Mouse (Mus musculus): ENCODE results near the gene Csk.

Csk gene

DNA sequence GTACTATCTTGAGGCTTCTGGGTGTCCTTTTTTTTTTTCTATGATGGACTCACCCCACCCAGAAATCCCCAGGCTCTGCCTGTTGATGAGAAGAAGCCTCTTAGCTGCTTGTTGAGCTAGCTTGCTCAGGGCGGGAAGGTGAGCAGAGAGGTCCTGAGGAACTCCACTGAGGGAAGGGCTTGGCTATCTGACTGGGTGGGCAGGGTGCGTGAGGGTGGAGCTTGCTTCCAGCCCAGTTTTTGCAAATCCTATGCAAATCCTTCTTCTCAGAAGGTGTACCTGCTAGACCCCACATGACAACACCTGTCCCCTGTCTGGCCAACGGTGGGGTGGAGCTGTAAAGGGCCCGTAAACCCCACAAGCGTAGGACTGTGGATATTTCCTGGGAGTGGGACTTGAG, at the start of gene Csk:
Csk (minus strand) TSS at position 349 of the 400 bp plus-strand sequence.
- DNase-seq (ENCODE audit: low spot score) = no peak

DNA sequence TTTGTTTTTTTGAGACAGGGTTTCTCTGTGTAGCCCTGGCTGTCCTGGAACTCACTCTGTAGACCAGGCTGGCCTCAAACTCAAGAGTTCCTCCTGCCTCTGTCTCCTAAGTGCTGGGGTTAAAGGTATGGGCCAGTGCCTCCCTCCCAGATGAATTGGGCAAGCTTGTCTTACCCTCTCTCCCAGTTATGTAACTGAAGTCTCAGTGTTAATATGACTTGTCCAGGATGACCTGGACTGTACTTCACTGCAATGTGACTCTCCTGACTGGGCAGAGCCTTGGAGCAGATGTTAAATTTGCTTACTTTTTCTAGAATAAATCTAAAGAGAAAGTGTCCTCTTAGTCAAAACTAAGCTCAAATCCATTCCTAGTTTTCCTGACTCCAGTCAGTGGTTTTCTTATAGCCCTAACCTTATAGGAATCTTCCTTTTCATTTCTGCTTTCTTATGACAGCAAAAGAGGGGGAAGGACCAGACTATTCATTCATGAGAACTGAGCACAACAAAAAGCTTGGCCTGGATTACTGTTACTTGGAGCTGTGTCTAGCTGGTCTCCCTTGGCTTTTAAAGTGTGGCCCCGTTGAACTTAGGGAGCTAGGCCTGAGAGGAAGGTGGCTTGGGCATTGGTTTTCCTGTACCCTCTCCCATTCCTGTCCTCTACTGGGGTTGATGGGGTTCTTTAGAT, 45.2 kb upstream of the Csk start:
- DNase-seq (ENCODE audit: low spot score) = no peak

DNA sequence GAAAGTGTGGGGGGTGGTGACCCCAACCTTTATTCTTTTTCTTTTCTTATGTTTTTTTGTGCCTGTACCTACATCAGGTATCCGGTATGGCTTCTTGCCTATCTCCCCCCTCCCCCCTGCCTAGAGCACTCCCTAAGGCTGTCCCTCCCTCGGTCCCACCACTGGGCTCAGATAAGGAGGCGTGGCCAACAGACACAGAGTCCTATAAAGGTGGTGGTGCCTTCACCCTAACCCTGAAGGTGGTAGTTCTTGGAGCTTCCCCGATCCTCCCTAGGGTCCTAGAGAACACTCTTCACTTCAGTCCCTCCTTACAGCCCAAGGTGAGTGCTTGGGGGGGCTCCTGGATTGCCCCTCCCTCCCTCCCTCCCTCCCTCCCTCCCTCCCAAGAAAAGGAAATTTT, 43.9 kb upstream of the Csk start:
- no peak for DNase-seq (ENCODE audit: low spot score)

DNA sequence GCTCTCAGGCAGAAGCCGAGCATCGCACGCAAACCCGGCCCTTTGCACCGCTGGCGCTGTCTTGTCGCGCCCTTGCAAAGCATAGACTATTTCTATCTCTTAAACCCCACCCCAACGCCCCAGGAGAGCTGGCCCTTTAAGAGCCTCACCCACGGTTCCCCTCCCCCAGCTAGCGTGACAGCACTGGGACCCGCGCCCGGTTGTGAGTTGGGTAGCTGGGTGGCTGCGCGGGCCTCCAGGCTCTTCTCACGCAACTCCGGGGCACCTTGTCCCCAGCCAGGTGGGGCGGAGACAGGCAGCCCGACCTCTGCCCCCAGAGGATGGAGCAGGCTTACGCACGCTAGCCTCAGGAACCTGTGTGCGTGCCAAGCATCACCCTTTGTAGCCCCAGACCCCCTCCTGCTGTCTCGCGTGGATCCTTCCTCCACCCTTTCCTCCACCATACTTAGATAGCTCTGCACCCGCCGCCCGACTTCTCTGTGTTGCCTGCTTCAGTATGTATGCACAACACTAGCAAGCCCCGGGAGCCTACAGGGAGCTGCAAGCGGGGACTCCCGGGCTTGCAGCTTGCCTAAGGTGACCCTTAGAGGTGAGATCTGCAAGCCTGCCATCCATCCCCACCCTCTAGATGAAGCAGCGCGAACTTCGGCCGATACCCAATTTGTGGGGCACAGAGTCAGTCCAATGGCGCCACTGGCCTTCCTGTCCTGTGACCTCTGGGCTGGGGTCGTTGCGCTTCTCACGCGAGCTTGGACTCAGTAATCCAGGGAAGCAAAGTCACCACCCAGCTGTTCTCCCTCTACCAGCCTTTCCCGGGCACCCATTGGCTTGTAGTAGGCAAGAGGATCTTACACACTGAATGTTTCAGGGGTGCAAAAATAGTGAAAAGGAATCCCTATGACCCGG, 43.2 kb upstream of the Csk start:
- no peak for DNase-seq (ENCODE audit: low spot score)

DNA sequence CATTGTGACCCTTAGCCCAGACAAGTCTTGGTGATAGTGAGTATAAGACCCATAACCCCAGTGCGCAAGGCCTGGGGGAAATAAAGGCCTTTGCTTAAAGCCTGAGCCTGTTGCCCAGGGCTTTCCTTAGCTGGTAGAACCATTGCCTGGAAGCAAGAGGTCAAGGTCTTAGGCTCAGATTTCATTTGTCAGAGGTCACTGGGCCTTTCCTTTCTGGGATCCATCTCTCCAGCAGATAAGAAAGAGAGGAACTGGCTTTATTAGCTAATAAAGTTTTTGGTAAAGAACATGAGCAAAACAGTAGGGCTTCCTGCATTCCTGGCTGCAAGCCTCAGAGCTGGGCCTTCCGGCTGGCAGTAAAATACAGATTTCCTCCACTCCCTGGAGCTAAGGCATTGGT, 40.7 kb upstream of the Csk start:
- no peak for DNase-seq (ENCODE audit: low spot score)

DNA sequence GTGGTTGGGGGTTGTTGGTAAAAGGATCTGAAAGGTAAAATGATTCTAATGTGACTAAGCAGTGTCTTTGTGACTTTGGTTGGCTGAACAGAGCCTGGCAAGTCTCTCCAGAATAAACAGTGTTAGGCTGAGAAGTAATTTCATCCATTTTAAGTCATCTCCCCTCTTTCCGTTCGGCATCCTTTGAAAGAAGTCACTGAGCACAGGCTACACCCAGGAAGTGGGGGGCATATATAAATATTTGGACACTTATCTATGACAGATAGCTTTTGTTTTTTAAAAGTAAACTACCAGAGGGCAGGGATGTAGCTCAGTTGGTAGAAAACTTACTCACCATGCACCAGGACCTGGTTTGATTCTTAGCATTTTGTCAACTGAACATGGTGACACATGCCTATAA, 35.2 kb upstream of the Csk start:
- no peak for DNase-seq (ENCODE audit: low spot score)

DNA sequence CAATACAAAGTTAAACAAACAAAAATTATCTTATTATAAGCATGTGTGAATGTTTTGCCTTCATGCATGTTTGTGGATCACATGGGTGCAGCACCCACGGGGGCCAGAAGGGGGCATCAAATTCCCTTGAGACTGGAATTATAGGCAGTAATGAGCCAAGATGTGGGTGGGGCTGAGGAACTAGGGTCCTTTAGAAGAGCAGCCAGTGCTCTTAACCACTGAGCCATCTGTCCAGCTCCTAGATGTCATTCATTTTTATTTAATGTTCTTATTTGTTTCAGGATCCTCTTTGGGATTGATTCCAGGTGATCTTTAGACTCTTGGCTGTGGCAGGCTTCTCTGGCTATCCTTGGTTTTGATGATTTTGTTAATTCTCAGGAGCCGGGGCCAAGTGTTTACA, 34.7 kb upstream of the Csk start:
- DNase-seq (ENCODE audit: low spot score) = no peak

DNA sequence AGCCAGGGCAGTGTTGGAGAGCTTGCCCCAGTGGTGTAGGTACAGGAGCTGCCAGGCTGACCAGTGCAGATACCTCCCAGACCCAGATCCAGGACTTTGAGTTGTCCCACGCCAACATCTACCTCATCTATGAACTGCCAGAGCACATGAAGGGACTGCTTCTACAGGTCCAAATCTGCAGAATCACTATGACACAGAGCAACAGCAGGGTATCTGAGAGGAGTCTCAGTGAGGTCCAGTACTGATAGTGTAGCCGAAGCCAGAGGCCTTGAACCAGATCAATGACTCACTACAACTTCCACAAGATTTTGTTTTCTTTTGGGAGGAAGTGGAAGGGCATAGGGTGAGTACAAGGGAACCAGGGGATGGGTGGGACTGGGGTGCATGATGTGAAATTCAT, 34.3 kb upstream of the Csk start, which contains the start of gene Cyp1a1:
Cyp1a1 (plus strand) TSS at position 178 of the 400 bp plus-strand sequence.
- DNase-seq (ENCODE audit: low spot score) = no peak

DNA sequence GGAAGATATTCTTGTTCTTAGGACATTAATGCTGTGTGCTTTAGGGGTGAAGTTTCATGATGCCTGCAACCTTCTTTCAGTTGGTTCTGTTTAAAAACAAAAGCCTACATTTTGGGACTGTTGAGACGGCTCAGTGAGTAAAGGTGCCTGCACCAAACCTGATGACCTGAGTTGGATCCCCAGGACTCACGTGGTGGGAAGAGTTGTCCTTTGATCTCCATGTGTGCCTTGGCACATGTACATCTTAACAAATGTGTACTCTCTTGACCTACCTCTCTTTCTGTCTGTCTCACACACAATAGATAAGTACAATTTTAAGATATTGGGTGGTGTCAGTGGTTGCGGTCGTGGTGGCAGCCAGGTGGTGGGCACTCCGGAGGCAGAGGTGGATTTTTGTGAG, 32.6 kb upstream of the Csk start:
- DNase-seq (ENCODE audit: low spot score) = no peak

DNA sequence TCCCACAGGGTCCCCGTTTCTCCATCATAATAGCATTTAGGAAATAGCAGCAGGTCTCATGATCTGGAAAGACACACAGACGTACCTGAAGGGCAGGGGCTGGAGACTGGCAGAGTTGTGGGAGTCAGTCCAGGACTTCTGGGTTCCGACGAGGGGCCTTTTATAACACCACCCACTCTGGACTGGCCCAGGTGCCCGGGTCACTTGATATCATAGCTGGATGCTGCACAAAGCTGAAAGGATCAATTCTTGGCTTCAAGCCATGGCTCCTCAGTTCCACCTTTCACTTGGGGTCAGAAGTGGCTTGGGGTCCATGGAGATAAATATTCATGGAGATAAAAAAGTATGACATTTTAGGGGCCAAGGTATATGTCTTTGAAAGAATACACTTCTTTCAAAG, 30.1 kb upstream of the Csk start, which contains the start of gene Cyp1a2:
Cyp1a2 (minus strand) TSS at position 184 of the 400 bp plus-strand sequence.
- no peak for DNase-seq (ENCODE audit: low spot score)

DNA sequence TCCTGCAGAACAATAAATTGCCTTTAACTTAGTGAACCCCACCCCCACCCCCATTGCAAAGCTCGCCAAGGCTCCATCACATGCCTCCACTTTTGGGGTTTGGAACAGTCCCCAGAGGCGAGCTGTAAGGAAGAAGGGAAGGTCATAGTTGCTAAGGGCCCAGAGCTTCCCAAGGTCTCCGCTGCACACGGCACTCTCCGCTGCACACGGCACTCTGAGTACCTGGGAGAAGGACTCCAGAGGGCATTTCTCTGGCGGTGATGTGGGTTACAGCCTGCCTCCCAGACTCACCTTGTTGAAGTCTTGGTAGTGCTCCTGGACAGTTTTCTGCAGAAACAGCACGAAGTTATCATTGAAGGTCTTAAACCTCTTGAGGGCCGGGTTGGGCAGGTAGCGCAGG, 28.0 kb upstream of the Csk start:
- no peak for DNase-seq (ENCODE audit: low spot score)

DNA sequence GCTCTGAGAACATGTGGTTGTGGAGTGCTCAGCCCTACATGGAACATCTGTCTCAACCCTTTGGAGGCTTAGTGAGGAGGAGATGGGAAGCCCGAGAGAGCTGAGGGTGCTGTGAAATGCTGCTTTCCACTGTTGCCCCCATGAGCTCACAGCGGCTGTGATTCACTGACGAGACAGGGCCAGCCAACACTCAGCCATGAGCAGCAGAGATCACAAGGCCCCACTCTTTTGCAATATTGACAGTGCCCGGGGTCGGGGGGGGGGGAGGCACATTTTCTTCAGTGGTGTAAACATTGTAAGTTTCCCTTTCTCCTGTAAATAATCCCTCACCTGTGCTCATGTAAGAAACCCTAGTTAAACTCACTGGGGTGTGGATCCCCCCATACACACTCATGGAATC, 18.1 kb upstream of the Csk start:
- no peak for DNase-seq (ENCODE audit: low spot score)

DNA sequence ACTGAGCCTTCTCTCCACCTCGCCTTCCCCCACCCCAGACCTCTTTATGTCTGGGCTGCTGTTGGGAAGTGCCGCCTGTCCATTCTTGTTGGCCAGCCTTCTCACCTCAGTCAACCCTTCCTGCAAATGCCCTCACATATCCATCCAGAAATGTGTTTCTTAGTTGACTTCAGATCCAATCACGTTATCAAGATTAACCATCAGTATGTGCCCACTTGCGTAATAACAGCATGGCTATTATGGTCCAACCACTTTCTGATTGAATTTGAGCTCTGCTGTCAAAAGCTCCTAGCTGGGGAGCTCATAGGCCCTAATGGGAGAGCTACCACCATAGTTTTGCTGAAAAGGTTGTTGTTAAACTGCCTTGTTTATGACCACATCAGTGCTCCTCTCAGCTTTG, 17.6 kb upstream of the Csk start:
- no peak for DNase-seq (ENCODE audit: low spot score)

DNA sequence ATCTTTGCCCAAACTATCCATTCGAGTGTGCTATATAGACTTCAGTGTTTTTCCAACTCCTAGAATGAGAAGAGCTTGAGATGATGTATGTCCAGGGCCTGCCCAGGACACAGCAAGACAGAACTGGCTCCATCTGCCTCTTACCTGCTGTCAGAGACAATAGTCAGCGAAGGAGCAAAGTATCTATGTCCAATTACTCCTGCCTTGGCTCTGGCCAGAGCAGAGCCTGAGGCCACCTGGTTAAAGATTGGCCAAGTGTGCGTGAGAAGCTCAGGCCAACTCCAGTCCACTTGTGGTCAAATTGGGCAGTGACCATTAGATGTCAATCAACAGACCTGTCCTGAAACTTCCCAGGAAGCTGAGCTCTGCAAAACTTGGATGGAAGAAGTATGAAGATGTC, 16.1 kb upstream of the Csk start:
- no peak for DNase-seq (ENCODE audit: low spot score)

DNA sequence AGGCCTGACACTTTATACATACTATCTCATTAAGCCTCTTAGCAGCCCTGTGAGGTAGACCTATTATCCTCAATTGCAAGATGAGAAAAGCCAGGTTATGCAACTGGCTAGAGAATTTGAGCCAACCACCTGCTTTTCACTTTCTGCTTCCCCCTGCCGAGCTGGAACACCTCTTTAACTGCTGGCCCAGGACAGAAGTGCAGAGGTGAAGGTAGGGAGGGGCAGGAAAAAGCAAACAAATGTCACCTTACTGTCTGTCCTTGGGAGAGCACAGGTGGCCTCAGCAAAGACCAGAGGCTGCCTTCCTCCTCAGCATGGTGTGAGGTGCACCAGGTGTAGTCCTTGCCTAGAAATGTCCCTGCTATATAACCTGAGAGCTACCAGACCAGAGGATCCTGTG, 14.8 kb upstream of the Csk start:
- no peak for DNase-seq (ENCODE audit: low spot score)

DNA sequence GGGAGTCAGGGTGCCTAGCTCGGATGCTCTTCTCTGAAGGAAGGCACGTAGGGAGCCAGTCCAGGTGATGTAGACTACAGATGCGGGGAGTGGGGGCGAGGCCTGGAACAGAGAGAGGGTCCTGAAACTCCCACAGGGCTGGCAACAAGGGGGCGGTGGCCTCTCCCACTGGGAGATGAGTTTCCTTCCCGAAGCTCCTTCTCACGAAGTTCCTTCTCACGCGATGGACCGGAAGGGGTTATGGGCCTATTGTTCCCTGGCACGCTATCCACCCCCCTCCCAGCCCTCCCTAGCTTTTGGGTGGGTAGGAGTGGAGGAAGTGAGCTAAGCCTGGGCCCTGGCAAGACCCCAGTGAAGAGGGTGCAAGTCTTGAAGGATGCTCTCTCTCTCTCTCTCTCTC, 14.4 kb upstream of the Csk start:
- DNase-seq (ENCODE audit: low spot score) = no peak

DNA sequence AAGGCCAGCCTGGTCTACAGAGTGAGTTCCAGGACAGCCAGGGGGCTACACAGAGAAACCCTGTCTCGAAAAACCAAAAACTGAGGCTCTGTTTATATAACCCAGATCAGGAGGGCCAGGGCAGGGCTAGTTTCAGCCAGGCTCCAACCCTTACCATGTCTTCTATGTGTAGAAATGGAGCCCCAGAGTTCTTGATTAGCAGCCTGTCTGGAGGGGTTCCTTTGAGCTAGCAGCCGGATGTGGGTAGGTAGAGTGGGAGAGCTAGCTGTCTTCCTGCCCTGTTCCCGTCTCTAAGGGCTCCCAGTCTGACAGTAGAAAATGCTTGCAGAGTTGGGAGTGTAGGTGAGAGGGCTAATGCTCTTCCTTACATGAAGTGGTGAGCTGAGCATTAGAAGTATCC, 13.7 kb upstream of the Csk start:
- DNase-seq (ENCODE audit: low spot score) = no peak

DNA sequence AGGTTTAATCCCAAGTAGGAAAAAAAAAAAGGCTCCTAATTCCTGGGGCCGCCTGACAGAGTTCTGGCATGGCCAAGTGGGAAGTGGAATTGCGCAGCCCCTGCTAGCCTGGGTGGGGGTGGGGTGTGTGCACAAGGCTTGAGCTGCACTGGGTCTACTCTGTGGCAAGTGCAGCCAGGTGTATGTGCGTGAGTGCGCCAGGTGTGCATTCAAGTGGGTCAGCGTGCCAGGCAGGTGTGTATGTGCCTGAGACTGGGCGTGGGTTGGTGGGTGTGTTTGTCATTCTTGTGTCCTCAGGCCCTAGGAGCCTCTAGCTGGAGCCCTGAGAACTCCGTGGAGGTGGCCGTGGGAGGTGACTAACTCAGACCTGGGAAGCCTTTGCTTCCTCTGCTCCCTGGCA, 13.1 kb upstream of the Csk start:
- DNase-seq (ENCODE audit: low spot score) = no peak

DNA sequence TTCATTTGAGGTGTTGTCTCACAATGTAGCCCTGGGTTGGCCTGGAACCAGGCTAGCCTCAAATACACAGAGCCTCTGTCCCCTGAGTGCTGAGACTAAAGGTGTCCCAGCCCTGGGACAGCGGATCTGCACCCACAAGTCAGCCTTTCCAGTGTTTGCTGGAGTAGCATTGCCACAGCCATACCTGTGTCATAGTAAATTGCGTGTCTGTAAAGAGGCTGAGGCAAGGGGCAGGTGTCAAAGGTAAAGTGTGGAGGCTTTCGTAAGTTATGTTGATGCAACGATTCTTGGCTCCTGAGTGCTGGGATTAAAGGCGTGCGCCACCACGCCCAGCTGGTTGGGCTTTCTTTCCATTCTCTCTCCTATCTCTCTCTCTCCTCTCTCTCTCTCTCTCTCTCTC, 11.2 kb upstream of the Csk start:
- DNase-seq (ENCODE audit: low spot score) = no peak

DNA sequence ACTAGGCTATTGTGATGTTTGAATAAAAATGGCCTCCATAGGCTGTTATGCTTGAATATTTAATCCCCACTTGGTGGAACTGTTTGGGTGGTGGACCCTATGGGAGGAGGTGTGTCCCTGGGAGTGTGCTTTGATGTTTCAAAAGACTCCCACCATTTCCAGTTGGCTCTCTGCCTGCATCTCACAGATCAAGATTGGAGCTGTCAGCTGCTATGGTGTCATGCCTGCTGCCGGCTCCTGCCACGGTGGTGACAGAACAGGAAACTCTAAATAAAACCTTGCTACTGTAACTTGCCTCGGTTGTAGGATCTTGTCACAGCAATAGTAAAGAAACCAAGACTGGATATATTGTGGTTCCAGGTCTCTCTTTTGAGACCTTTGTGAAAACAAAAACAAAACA, 8.1 kb upstream of the Csk start:
- no peak for DNase-seq (ENCODE audit: low spot score)

DNA sequence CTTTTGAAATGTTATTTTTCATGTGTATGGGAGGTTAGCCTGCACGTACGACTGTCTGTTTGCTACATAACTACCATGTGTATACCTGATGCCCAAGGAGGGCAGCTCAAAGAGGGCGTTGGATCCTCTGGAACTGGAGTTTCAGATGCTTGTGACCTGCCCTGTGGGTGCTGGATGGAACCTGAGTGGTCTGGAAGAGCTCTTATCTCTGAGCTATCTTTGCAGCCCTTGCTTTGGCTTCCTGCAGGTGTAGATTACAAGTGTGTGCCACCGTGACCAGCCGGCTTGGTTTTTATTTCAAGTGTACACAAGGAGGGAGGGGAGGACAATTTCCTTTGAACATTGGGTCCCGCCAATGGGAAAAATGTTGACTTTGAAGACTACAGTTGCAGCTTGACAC, 7.1 kb upstream of the Csk start:
- DNase-seq (ENCODE audit: low spot score) = no peak

DNA sequence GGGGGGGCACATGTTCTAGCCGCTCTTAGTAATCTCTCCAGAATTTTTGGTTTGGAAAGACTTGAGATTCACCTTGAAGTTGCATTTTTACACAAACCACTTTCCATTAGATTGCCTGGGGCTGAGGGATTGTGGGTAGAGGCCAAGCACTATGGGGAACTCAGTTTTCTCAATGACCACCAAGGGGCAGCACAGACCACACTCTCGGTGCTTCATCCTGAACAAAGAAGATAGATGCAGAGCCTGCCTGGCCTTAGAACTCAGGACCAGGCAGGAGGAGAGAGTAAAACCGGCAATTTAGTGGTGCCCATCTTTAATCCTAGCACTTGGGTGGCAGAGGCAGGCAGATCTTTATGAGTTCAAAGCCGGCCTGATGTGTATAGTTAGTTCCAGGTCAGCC, 6.3 kb upstream of the Csk start:
- DNase-seq (ENCODE audit: low spot score) = peak; percentile 37

DNA sequence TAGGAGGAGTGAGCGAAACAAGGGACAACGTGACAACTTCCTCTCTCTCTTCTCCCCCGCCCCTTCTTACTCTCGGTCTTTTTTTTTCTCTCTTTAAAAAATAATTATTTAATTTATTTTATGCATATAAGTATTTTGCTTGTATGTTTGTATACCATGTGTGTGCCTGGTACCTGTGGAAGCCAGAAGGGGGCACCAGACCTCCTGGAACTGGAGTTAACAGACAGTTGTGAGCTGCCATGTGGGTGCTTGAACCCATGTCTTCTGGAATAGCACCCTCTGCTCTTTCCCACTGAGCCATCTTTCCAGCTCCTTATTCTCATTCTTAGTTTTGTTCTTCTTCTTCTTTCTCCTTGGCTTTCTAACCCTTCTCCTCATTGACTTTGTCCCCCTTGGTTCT, 5.5 kb upstream of the Csk start:
- no peak for DNase-seq (ENCODE audit: low spot score)

DNA sequence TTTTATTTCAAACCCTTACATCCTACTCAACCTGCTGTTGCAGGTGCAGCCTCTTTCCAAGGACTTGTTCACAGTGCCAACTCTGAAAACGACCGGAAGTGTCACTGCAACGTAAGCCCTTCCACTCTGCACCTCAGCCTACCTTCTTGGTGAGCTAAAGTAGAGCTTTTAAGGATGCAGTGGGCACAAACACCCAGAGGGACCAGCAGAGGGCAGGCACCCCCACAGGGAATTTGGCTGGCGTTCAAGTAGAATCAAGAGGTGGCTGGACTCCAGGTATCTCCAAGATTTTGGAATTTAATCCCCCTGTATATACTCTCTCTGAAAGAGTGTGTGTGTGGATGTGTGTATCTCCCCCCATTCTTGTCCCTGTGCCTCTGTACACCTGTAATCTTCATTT, 4.4 kb upstream of the Csk start:
- no peak for DNase-seq (ENCODE audit: low spot score)

Data from ovary, adult 18-20 months (tissue).